Mouse (Mus musculus) liver, embryonic 16.5 days (tissue): ENCODE measurements around the gene Trmt61a. TPM values are rescaled to one million over a fixed set of nuclear protein-coding genes. Genes with fewer than 3 reads are reported as not detected.

Source experiments
- ATAC-seq: fragments of 200-750 bp; cut with Nextera tagmentation; 2 replicates; pipeline ENCODE4 v1.8.0; 2017; ENCODE audit warnings: low read depth, mild to moderate bottlenecking, moderate number of reproducible peaks, moderate library complexity
- H3K27ac ChIP-seq: fragments of 300-500 bp; sonication (generic); 2 replicates; pipeline ENCODE4 v1.5.1; 2014; ENCODE audit warnings: mild to moderate bottlenecking, low read length
- H3K27me3 ChIP-seq: fragments of 300-500 bp; sonication (generic); 2 replicates; pipeline ENCODE4 v1.6.1; 2014; ENCODE audit warnings: low read depth, low read length, mixed read lengths; ENCODE audit not compliant: control insufficient read depth, insufficient read depth
- H3K36me3 ChIP-seq: fragments of 300-500 bp; sonication (generic); 2 replicates; pipeline ENCODE4 v1.6.1; 2014; ENCODE audit warnings: mild to moderate bottlenecking; ENCODE audit not compliant: control insufficient read depth, insufficient read depth
- H3K4me1 ChIP-seq: fragments of 300-500 bp; sonication (generic); 2 replicates; pipeline ENCODE4 v1.6.1; 2014; ENCODE audit warnings: low read depth, low read length, mixed read lengths; ENCODE audit not compliant: control insufficient read depth
- H3K4me2 ChIP-seq: fragments of 300-500 bp; sonication (generic); 2 replicates; pipeline ENCODE4 v1.6.1; 2014; ENCODE audit warnings: low read depth, low read length, mixed read lengths
- H3K4me3 ChIP-seq: fragments of 300-500 bp; sonication (generic); 2 replicates; pipeline ENCODE4 v1.5.1; 2014; ENCODE audit warnings: low read depth, mild to moderate bottlenecking, low read length
- H3K9ac ChIP-seq: fragments of 300-500 bp; sonication (generic); 2 replicates; pipeline ENCODE4 v1.6.1; 2014; ENCODE audit warnings: low read depth, low read length
- H3K9me3 ChIP-seq: fragments of 300-500 bp; sonication (generic); replicated peaks from 2 replicates; pipeline ENCODE4 v1.6.1; 2016; ENCODE audit warnings: low read length; ENCODE audit not compliant: control insufficient read depth
- WGBS: fragments of 180-500 bp; shearing (Covaris S2); extraction: QIAGEN DNeasy Blood & Tissue Kit; methylation state at CpG from one replicate; pipeline ENCODE4 v1.1.7; 2014; ENCODE audit not compliant: insufficient replicate concordance; 5-methylcytosine and 5-hydroxymethylcytosine counted together
- polyA plus RNA-seq: library from polyadenylated mRNA; unstranded; fragments of >200 nt; fragmentation: Nextera tagmentation; extraction: Ambion mirVana; gene quantifications from 2 replicates; pipeline ENCODE4 v1.2.1, GENCODE M21; 2015

Gene Trmt61a
- polyA plus RNA-seq, 1 experiment from 2014 or later: 4.6 TPM

- H3K4me2 ChIP-seq: no peak overlapping the region
- no peaks in the 10 kb centered on the region for H3K27me3 ChIP-seq
- H3K4me3 ChIP-seq: no peak overlapping the region
- H3K27ac ChIP-seq: no peak overlapping the region
- no peaks in the 10 kb centered on the region for H3K36me3 ChIP-seq
- H3K4me1 ChIP-seq: peaks cover 11% of the 10 kb centered on the region
- no peak overlapping the region for H3K9ac ChIP-seq
- H3K9me3 ChIP-seq: no peaks in the 10 kb centered on the region
- WGBS: 66% methylated on average over 11 of the region's 11 CpGs
- no peak for ATAC-seq
These were observed 11.5 kb downstream of the Trmt61a start for GRCm38 (mm10) chr12:111689426-111689825.

DNA sequence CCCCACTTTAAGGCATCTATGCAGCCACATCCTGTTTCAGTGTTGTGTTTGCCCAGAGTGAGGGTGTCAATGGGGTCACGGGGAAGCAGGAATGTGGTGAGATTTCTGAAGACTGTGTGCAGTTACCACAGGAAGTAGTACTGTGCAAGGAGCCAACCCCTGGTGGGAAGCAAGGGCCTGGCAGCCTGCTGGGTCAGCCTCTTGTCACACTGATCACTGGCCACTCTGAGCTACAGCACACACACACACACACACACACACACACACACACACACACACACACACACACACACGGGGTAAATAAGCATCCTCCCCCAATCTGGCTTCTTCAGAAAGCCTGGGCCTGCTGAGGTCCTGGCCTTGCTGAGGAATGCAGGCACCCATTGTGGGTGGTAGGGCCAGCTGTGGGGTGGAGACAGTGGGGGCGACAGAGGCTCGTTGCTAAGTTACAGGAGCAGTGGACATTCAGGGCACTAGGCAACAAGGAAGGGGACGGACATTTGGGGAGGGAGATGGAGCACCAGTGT lies 13.5 kb downstream of the Trmt61a start:
- peak; percentile 26; the same call in 1 of the 2 replicates for ATAC-seq
- no peaks in the 10 kb centered on the region for H3K36me3 ChIP-seq
- no peak overlapping the region for H3K4me2 ChIP-seq
- H3K4me1 ChIP-seq: peaks cover 14% of the 10 kb centered on the region
- WGBS: 24% methylated on average over 5 of the region's 5 CpGs
- H3K27me3 ChIP-seq: no peaks in the 10 kb centered on the region
- no peak overlapping the region for H3K4me3 ChIP-seq
- H3K9ac ChIP-seq: no peak overlapping the region
- H3K27ac ChIP-seq: no peak overlapping the region
- H3K9me3 ChIP-seq: no peaks in the 10 kb centered on the region

GRCm38 (mm10) chr12:111692899-111693298 lies 15.0 kb downstream of the Trmt61a start:
- H3K9ac ChIP-seq: no peak overlapping the region
- H3K9me3 ChIP-seq: no peaks in the 10 kb centered on the region
- no peaks in the 10 kb centered on the region for H3K27me3 ChIP-seq
- WGBS: 58% methylated on average over 5 of the region's 5 CpGs
- no peak overlapping the region for H3K4me3 ChIP-seq
- H3K36me3 ChIP-seq: no peaks in the 10 kb centered on the region
- ATAC-seq: no peak
- H3K4me2 ChIP-seq: no peak overlapping the region
- H3K4me1 ChIP-seq: peaks cover 14% of the 10 kb centered on the region
- no peak overlapping the region for H3K27ac ChIP-seq

- Histone ChIP-seq H3K27ac (0 out of 2 replicates have a peak overlapping the region, but pooled peaks have one; percentile 15), H3K4me2 (no peak overlapping the region)
- WGBS: 43% methylated on average over 18 of the region's 18 CpGs
These were observed 15.7 kb downstream of the Trmt61a start for GRCm38 (mm10) chr12:111693341-111694270.

GRCm38 (mm10) chr12:111694271-111694781 lies 16.4 kb downstream of the Trmt61a start:
- Histone ChIP-seq H3K27me3 (no peaks in the 10 kb centered on the region), H3K36me3 (no peaks in the 10 kb centered on the region), H3K4me1 (peaks cover 14% of the 10 kb centered on the region), H3K9ac (no peak overlapping the region), H3K27ac (peak overlapping the region; percentile 15; the same call in 1 of the 2 replicates), H3K4me3 (no peak overlapping the region), H3K4me2 (no peak overlapping the region), H3K9me3 (no peaks in the 10 kb centered on the region)
- WGBS: 14% methylated on average over 12 of the region's 12 CpGs
- ATAC-seq: peak; percentile 26

More at GRCm38 (mm10) chr12:111693341-111694270, 15.7 kb downstream of the Trmt61a start:
- H3K9me3 ChIP-seq: no peaks in the 10 kb centered on the region
- H3K9ac ChIP-seq: no peak overlapping the region
- no peak overlapping the region for H3K4me3 ChIP-seq
- H3K36me3 ChIP-seq: no peaks in the 10 kb centered on the region
- no peaks in the 10 kb centered on the region for H3K27me3 ChIP-seq
- peaks cover 14% of the 10 kb centered on the region for H3K4me1 ChIP-seq
- ATAC-seq: peak; percentile 2; the same call in 1 of the 2 replicates

- Histone ChIP-seq H3K9me3 (no peaks in the 10 kb centered on the region), H3K27ac (no peak overlapping the region), H3K36me3 (no peaks in the 10 kb centered on the region), H3K27me3 (no peaks in the 10 kb centered on the region), H3K4me3 (no peak overlapping the region), H3K4me2 (no peak overlapping the region), H3K4me1 (peaks cover 14% of the 10 kb centered on the region), H3K9ac (no peak overlapping the region)
- WGBS: 58% methylated on average over 13 of the region's 13 CpGs
- no peak for ATAC-seq
These were observed 17.2 kb downstream of the Trmt61a start for GRCm38 (mm10) chr12:111694880-111695804.

GRCm38 (mm10) chr12:111696239-111696638 lies 18.3 kb downstream of the Trmt61a start:
- ATAC-seq: no peak
- Histone ChIP-seq H3K9me3 (no peaks in the 10 kb centered on the region), H3K27ac (no peak overlapping the region), H3K4me3 (no peak overlapping the region), H3K36me3 (no peaks in the 10 kb centered on the region), H3K4me2 (no peak overlapping the region), H3K4me1 (peaks cover 14% of the 10 kb centered on the region), H3K27me3 (no peaks in the 10 kb centered on the region), H3K9ac (no peak overlapping the region)
- WGBS: 28% methylated on average over 6 of the region's 6 CpGs

DNA sequence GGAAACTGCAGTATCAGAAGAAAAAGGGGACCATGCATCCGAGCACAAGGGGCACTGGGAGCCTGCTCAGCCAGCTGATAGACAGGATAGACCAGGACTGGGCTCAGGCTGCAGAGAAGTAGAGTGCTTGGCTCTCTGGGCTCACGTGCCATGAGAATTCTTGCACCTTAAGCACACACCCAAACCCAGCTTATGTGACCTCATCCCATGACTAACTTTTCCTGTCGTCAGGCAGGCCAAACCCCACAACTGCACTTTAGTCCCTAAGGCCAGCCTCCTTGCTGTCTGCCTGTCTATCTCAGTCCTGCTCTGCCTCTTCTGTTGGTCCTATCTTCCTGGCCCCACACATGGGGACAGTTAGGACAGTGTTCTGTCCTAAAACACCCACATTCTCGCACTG lies 19.8 kb downstream of the Trmt61a start:
- Histone ChIP-seq H3K9ac (no peak overlapping the region), H3K4me2 (no peak overlapping the region), H3K4me3 (no peak overlapping the region), H3K36me3 (no peaks in the 10 kb centered on the region), H3K4me1 (peaks cover 12% of the 10 kb centered on the region), H3K27ac (no peak overlapping the region), H3K27me3 (no peaks in the 10 kb centered on the region), H3K9me3 (no peaks in the 10 kb centered on the region)
- 48% methylated on average over 4 of the region's 4 CpGs for WGBS
- no peak for ATAC-seq
